14 mouse cellular contexts compared by ENCODE assay signal in the genomic region with DNA sequence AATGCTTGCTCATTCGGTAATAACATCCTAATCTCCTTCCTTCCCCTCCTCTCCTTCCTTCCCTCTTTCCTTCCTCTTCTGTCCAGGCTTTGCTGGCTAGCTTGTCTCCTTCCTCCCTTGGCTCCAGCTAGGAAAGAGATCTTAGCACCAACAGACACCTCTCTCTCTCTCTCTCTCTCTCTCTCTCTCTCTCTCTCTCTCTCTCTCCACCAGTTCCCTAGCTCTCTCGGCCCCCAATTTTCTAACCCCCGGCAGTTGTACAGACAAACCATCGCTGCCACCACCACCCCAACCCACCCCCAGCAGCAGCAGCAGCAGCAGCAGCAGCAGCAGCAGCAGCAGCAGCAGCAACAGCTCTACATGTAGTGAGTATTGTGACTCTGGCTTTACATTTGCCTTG. TPM values are rescaled to one million over a fixed set of nuclear protein-coding genes. Genes with fewer than 3 reads are reported as not detected.
DNase-seq lines count a peak whose midpoint lies in the region; ATAC-seq lines count a peak whose summit lies in the region.
"Had no signal": no experiment of that assay in that cellular context is flagged by ENCODE, and none has a peak within 500 bp of the region (broad histone marks: within the 10 kb centered on the region; RNA-seq: fewer than 3 reads in every experiment).

No protein-coding gene starts in this region.

- H3K27me3 ChIP-seq in kidney, embryonic 15.5 days: peaks cover 29% of the 10 kb centered on the region
- H3K27me3 ChIP-seq in forebrain, embryonic 13.5 days: peaks cover 33% of the 10 kb centered on the region
- no peaks in the 10 kb centered on the region for H3K27me3 ChIP-seq in limb, embryonic 11.5 days (ENCODE audit: control insufficient read depth, insufficient read depth, low read length)
- peaks cover 65% of the 10 kb centered on the region for H3K27me3 ChIP-seq in neural tube, embryonic 13.5 days
- H3K27me3 ChIP-seq: Patski had no signal

- no peak for DNase-seq in kidney, postnatal 10 days
- DNase-seq in limb, embryonic 11.5 days (ENCODE audit: low spot score): no peak
- DNase-seq in cerebellum, adult 18-20 months: no peak
- no peak for DNase-seq in cerebellum, adult 9-11 months
- DNase-seq: adrenal gland, adult 2 months; kidney, postnatal 36 days; right cerebral cortex, postnatal 4 days had no signal

- peaks cover 9% of the 10 kb centered on the region for H3K4me1 ChIP-seq in kidney, embryonic 15.5 days
- peaks cover 43% of the 10 kb centered on the region for H3K4me1 ChIP-seq in forebrain, embryonic 13.5 days
- peaks cover 10% of the 10 kb centered on the region for H3K4me1 ChIP-seq in limb, embryonic 11.5 days (ENCODE audit: control insufficient read depth, insufficient read depth, low read length)
- H3K4me1 ChIP-seq in neural tube, embryonic 13.5 days (replicated peaks): peaks cover 45% of the 10 kb centered on the region
- H3K4me1 ChIP-seq: megakaryocyte, embryonic 14.5 days had no signal

- H3K36me3 ChIP-seq in kidney, embryonic 15.5 days: no peaks in the 10 kb centered on the region
- H3K36me3 ChIP-seq in forebrain, embryonic 13.5 days (ENCODE audit: poor library complexity, severe bottlenecking): no peaks in the 10 kb centered on the region
- H3K36me3 ChIP-seq in limb, embryonic 11.5 days (ENCODE audit: control insufficient read depth, insufficient read depth, low read length): no peaks in the 10 kb centered on the region
- H3K36me3 ChIP-seq in neural tube, embryonic 13.5 days: no peaks in the 10 kb centered on the region

- no peaks in the 10 kb centered on the region for H3K9me3 ChIP-seq in kidney, embryonic 15.5 days (replicated peaks)
- H3K9me3 ChIP-seq in forebrain, embryonic 13.5 days (replicated peaks): no peaks in the 10 kb centered on the region
- no peaks in the 10 kb centered on the region for H3K9me3 ChIP-seq in limb, embryonic 11.5 days (ENCODE audit: control insufficient read depth, low read length)
- no peaks in the 10 kb centered on the region for H3K9me3 ChIP-seq in neural tube, embryonic 13.5 days
- H3K9me3 ChIP-seq: megakaryocyte, embryonic 14.5 days had no signal

- no peak for ATAC-seq in kidney, embryonic 15.5 days (replicated peaks; ENCODE audit: low FRiP score)
- ATAC-seq in forebrain, embryonic 13.5 days: no peak
- no peak for ATAC-seq in limb, embryonic 11.5 days (ENCODE audit: insufficient number of reproducible peaks, low FRiP score, low TSS enrichment, low read depth)
- ATAC-seq in neural tube, embryonic 13.5 days (ENCODE audit: low read depth): 0 out of 2 replicates have a peak, but pooled peaks have one; percentile 6
- ATAC-seq: Patski had no signal

- 9% methylated on average over 4 of the region's 4 CpGs for WGBS in kidney, embryonic 15.5 days
- 5% methylated on average over 4 of the region's 4 CpGs for WGBS in forebrain, embryonic 13.5 days
- 5% methylated on average over 4 of the region's 4 CpGs for WGBS in limb, embryonic 11.5 days
- WGBS in neural tube, embryonic 13.5 days: 3% methylated on average over 4 of the region's 4 CpGs

- H3K4me3 ChIP-seq in kidney, embryonic 15.5 days (replicated peaks): no peak overlapping the region
- peak overlapping the region; percentile 4; the same call in 1 of the 2 replicates for H3K4me3 ChIP-seq in forebrain, embryonic 13.5 days
- H3K4me3 ChIP-seq in limb, embryonic 11.5 days (ENCODE audit: low read depth, low read length): no peak overlapping the region
- no peak overlapping the region for H3K4me3 ChIP-seq in neural tube, embryonic 13.5 days
- H3K4me3 ChIP-seq: megakaryocyte, embryonic 14.5 days had no signal

- H3K9ac ChIP-seq in kidney, embryonic 15.5 days: no peak overlapping the region
- H3K9ac ChIP-seq in forebrain, embryonic 13.5 days: peak overlapping the region; percentile 21; the same call in 1 of the 2 replicates
- no peak overlapping the region for H3K9ac ChIP-seq in limb, embryonic 11.5 days (ENCODE audit: low read length)
- no peak overlapping the region for H3K9ac ChIP-seq in neural tube, embryonic 13.5 days

- no peak overlapping the region for H3K27ac ChIP-seq in kidney, embryonic 15.5 days
- peak overlapping the region; percentile 40; the same call in 1 of the 2 replicates for H3K27ac ChIP-seq in forebrain, embryonic 13.5 days
- H3K27ac ChIP-seq in limb, embryonic 11.5 days (replicated peaks; ENCODE audit: low read depth, low read length): peak overlapping the region; percentile 65; the same call in 1 of the 2 replicates
- peak overlapping the region; percentile 50 for H3K27ac ChIP-seq in neural tube, embryonic 13.5 days (replicated peaks)

- peak overlapping the region; percentile 44; the same call in 1 of the 2 replicates for H3K4me2 ChIP-seq in kidney, embryonic 15.5 days
- H3K4me2 ChIP-seq in forebrain, embryonic 13.5 days: peak overlapping the region; percentile 41
- H3K4me2 ChIP-seq in limb, embryonic 11.5 days (ENCODE audit: low read depth, severe bottlenecking): no peak overlapping the region
- H3K4me2 ChIP-seq in neural tube, embryonic 13.5 days: peak overlapping the region; percentile 44

RNA-seq across cellular contexts. Expression of a gene that starts 57.0 kb away (rescaled TPM):
- 0.18 and 0.19 TPM in 2 replicates for polyA plus RNA-seq in kidney, embryonic 15.5 days (2015; fragmentation: Nextera tagmentation; extraction: Ambion mirVana)
- 87.1 and 92.7 TPM in 2 replicates for polyA plus RNA-seq in forebrain, embryonic 13.5 days (2015; fragmentation: Nextera tagmentation; extraction: Ambion mirVana)
- polyA plus RNA-seq in limb, embryonic 11.5 days (2014; fragmentation: Nextera tagmentation; extraction: Ambion mirVana): 0.11 and 0.23 TPM in 2 replicates
- polyA plus RNA-seq in neural tube, embryonic 13.5 days (2015; fragmentation: Nextera tagmentation; extraction: Ambion mirVana): 16.0 and 16.7 TPM in 2 replicates
- polyA plus RNA-seq: adrenal gland, adult 2 months; gonadal fat pad, adult 2 months; Patski; urinary bladder, adult 2 months had no signal

Comparison
In these comparisons a context has a peak if more than half of its experiments do, and no peak if none do; other contexts are left out.
1. RNA of a gene that starts 57.0 kb away (polyA plus RNA-seq): 87.1 to 92.7 TPM in forebrain, embryonic 13.5 days and 16.0 to 16.7 TPM in neural tube, embryonic 13.5 days; 0.18 to 0.19 TPM in kidney, embryonic 15.5 days and 0.11 to 0.23 TPM in limb, embryonic 11.5 days; every median in the first group is over 10 times any median in the second.